ENCODE assay signal across 27 mouse cellular contexts in the genomic region with DNA sequence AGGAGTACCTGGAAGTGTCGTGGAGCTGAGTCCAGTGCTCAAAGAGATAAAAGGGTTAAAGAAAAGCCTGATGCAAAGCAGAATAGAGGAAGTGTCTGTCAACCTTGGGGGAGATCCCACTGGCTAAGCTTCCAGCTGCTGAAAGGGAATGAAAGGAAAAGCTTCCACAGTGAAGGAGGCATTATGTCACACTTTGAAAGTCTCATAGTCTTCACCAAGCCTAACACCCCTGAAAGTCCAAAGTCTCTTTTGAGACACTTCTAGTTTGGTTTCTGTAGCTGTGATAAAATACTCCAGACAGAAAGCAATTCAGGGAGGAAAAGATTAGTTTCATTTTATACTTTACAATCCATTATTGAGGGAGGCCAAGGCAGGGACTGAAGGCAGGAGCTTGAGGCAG.
"Had no signal": no experiment of that assay in that cellular context is flagged by ENCODE, and none has a peak within 500 bp of the region (broad histone marks: within the 10 kb centered on the region; RNA-seq: fewer than 3 reads in every experiment).

No protein-coding gene starts in this region.

- H3K36me3 ChIP-seq: embryonic facial prominence, embryonic 10.5 days; embryonic facial prominence, embryonic 12.5 days; embryonic facial prominence, embryonic 13.5 days; embryonic facial prominence, embryonic 15.5 days; forebrain, embryonic 10.5 days; forebrain, embryonic 12.5 days; forebrain, embryonic 15.5 days had no signal

- H3K4me1 ChIP-seq: embryonic facial prominence, embryonic 10.5 days; embryonic facial prominence, embryonic 12.5 days; embryonic facial prominence, embryonic 13.5 days; embryonic facial prominence, embryonic 15.5 days; forebrain, embryonic 10.5 days; forebrain, embryonic 12.5 days had no signal

- H3K27me3 ChIP-seq: embryonic facial prominence, embryonic 12.5 days; embryonic facial prominence, embryonic 13.5 days; embryonic facial prominence, embryonic 15.5 days; forebrain, embryonic 13.5 days; forebrain, embryonic 15.5 days had no signal

- ATAC-seq: forebrain, embryonic 13.5 days; forebrain, embryonic 14.5 days; forebrain, embryonic 15.5 days; forebrain, embryonic 16.5 days; forebrain, postnatal 0 days had no signal

- H3K9ac ChIP-seq: embryonic facial prominence, embryonic 12.5 days; embryonic facial prominence, embryonic 13.5 days; embryonic facial prominence, embryonic 15.5 days; forebrain, embryonic 12.5 days; forebrain, embryonic 13.5 days; forebrain, embryonic 15.5 days; forebrain, postnatal 0 days had no signal

- H3K9me3 ChIP-seq: embryonic facial prominence, embryonic 10.5 days; embryonic facial prominence, embryonic 12.5 days; embryonic facial prominence, embryonic 13.5 days; embryonic facial prominence, embryonic 15.5 days; forebrain, embryonic 10.5 days; forebrain, embryonic 12.5 days; forebrain, embryonic 13.5 days; forebrain, embryonic 15.5 days had no signal

- H3K27ac ChIP-seq: embryonic facial prominence, embryonic 10.5 days; embryonic facial prominence, embryonic 12.5 days; embryonic facial prominence, embryonic 13.5 days; embryonic facial prominence, embryonic 15.5 days; forebrain, embryonic 10.5 days; forebrain, embryonic 12.5 days; forebrain, embryonic 13.5 days; forebrain, embryonic 15.5 days; gastrocnemius, adult 2 months had no signal

- H3K4me2 ChIP-seq: embryonic facial prominence, embryonic 12.5 days; embryonic facial prominence, embryonic 13.5 days; embryonic facial prominence, embryonic 15.5 days; forebrain, embryonic 12.5 days; forebrain, embryonic 13.5 days; forebrain, embryonic 15.5 days had no signal

- H3K4me3 ChIP-seq: embryonic facial prominence, embryonic 10.5 days; embryonic facial prominence, embryonic 12.5 days; embryonic facial prominence, embryonic 13.5 days; embryonic facial prominence, embryonic 15.5 days; erythroblast, embryonic 14.5 days; forebrain, embryonic 10.5 days; forebrain, embryonic 12.5 days; forebrain, embryonic 13.5 days; forebrain, embryonic 15.5 days; gastrocnemius, adult 2 months had no signal

- DNase-seq: cerebellum, adult 18-20 months; cerebellum, adult 2 months; cerebellum, adult 8-10 months; cerebellum, adult 9-10 months; cerebellum, adult 9-11 months; cerebellum, postnatal 10 days; cerebellum, postnatal 14 days; cerebellum, postnatal 25 days; cerebellum, postnatal 36 days; embryo, embryonic 11 days; forebrain, postnatal 0 days; gastrocnemius, adult 2 months; gastrocnemius, postnatal 10 days; gastrocnemius, postnatal 14 days; gastrocnemius, postnatal 25 days; gastrocnemius, postnatal 36 days had no signal
